Mouse (Mus musculus) CH12.LX (cell line): Measurements from ENCODE around the gene Luc7l. TPM values are rescaled to one million over a fixed set of nuclear protein-coding genes. Genes with fewer than 3 reads are reported as not detected.
"Not testable (repeated sequence)": the region's sequence is repeated elsewhere in the genome, so short reads cannot be mapped to it uniquely, and the experiment has no call there.

ENCODE experiments used
- DNase-seq: peaks from one replicate; pipeline ENCODE4 v3.0.0-alpha.2; 2013; ENCODE audit errors: extremely low read depth
- H3K27ac ChIP-seq: 2 replicates; pipeline ENCODE4 v1.5.1; 2012; ENCODE audit warnings: low read depth, mild to moderate bottlenecking, control low read depth, moderate library complexity; ENCODE audit not compliant: insufficient read depth
- H3K27me3 ChIP-seq: replicated peaks from 2 replicates; pipeline ENCODE3; 2012; ENCODE audit warnings: inconsistent platforms
- H3K36me3 ChIP-seq, 2 experiments: replicated peaks in 1 of 2; 2 replicates each; pipeline versions ENCODE3 to v1.6.1; 2012; ENCODE audit warnings: inconsistent platforms in 1 of 2, low read length in 1 of 2, mild to moderate bottlenecking in 1 of 2, mixed read lengths in 1 of 2, moderate library complexity in 1 of 2; ENCODE audit not compliant: control insufficient read depth in 1 of 2, insufficient read depth in 1 of 2
- H3K4me1 ChIP-seq, 2 experiments: 2 replicates each; pipeline ENCODE4 v1.6.1; 2012; ENCODE audit warnings: inconsistent platforms in 1 of 2, moderate library complexity in 1 of 2; ENCODE audit not compliant: insufficient read depth in 2 of 2, control insufficient read depth in 1 of 2
- H3K4me2 ChIP-seq: 2 replicates; pipeline ENCODE4 v1.6.1; 2012; ENCODE audit warnings: low read depth, mild to moderate bottlenecking, control low read depth; ENCODE audit not compliant: poor library complexity, insufficient read depth, severe bottlenecking
- H3K4me3 ChIP-seq, 3 experiments: fragments of 150-350 bp in 1 of 3; sonication (generic) in 1 of 3; replicated peaks in 1 of 3; 2 replicates each; pipeline versions ENCODE3 to v1.5.1; 2011 to 2012; ENCODE audit warnings: low read depth in 2 of 3, low read length in 2 of 3, mild to moderate bottlenecking in 2 of 3, moderate library complexity in 2 of 3, control low read depth in 1 of 3, improper control_type of control experiment in 1 of 3, inconsistent platforms in 1 of 3, mixed read lengths in 1 of 3; ENCODE audit not compliant: poor library complexity in 1 of 3
- H3K79me2 ChIP-seq: replicated peaks from 2 replicates; pipeline ENCODE4 v1.6.1; 2012; ENCODE audit warnings: mild to moderate bottlenecking, moderate library complexity; ENCODE audit not compliant: control insufficient read depth, poor library complexity, insufficient read depth, severe bottlenecking; ENCODE audit errors: extremely low read depth
- H3K9ac ChIP-seq: 2 replicates; pipeline ENCODE4 v1.6.1; 2012; ENCODE audit warnings: low read depth, mild to moderate bottlenecking, control low read depth, moderate library complexity; ENCODE audit not compliant: insufficient read depth
- H3K9me3 ChIP-seq: replicated peaks from 2 replicates; pipeline ENCODE3; 2012; ENCODE audit warnings: low read length, inconsistent platforms, mixed read lengths
- CHD2 ChIP-seq: IDR thresholded peaks from 2 replicates; pipeline ENCODE4 v1.6.1; 2011; ENCODE audit warnings: low read length, improper control_type of control experiment
- CTCF ChIP-seq, 2 experiments: IDR thresholded peaks in 1 of 2; conservative IDR thresholded peaks in 1 of 2; 2 replicates each; pipeline ENCODE4 v1.5.1; 2011 to 2012; ENCODE audit warnings: low read depth in 2 of 2, low read length in 2 of 2, improper control_type of control experiment in 1 of 2, inconsistent platforms in 1 of 2, mild to moderate bottlenecking in 1 of 2, moderate library complexity in 1 of 2
- E2F4 ChIP-seq: IDR thresholded peaks from 2 replicates; pipeline ENCODE4 v1.6.1; 2011; ENCODE audit warnings: low read depth, low read length, improper control_type of control experiment; ENCODE audit not compliant: insufficient replicate concordance
- ELF1 ChIP-seq: IDR thresholded peaks from 2 replicates; pipeline ENCODE4 v1.6.1; 2014; ENCODE audit warnings: low read depth, mild to moderate bottlenecking, inconsistent platforms, low read length, improper control_type of control experiment
- HCFC1 ChIP-seq: IDR thresholded peaks from 2 replicates; pipeline ENCODE4 v1.6.1; 2012; ENCODE audit warnings: low read depth, mild to moderate bottlenecking, inconsistent platforms, low read length, improper control_type of control experiment
- JUND ChIP-seq: conservative IDR thresholded peaks from 2 replicates; pipeline ENCODE4 v1.6.1; 2011; ENCODE audit warnings: low read depth, low read length, improper control_type of control experiment
- KAT2A ChIP-seq: IDR thresholded peaks from 2 replicates; pipeline ENCODE4 v1.6.1; 2012; ENCODE audit warnings: low read length, improper control_type of control experiment, inconsistent platforms; ENCODE audit not compliant: insufficient replicate concordance
- MEF2A ChIP-seq: IDR thresholded peaks from 2 replicates; pipeline ENCODE4 v1.6.1; 2014; ENCODE audit warnings: low read depth, mild to moderate bottlenecking, inconsistent platforms, low read length, improper control_type of control experiment, borderline replicate concordance
- MXI1 ChIP-seq: IDR thresholded peaks from 2 replicates; pipeline ENCODE4 v1.6.1; 2011; ENCODE audit warnings: mild to moderate bottlenecking, low read depth, low read length, improper control_type of control experiment
- MYC ChIP-seq: IDR thresholded peaks from 2 replicates; pipeline ENCODE4 v1.6.1; 2011; ENCODE audit warnings: low read depth, mild to moderate bottlenecking, improper control_type of control experiment, low read length
- POLR2A ChIP-seq: IDR thresholded peaks from 2 replicates; pipeline ENCODE4 v1.6.1; 2011; ENCODE audit warnings: low read depth, mild to moderate bottlenecking, improper control_type of control experiment, low read length
- POLR2AphosphoS2 ChIP-seq: IDR thresholded peaks from 2 replicates; pipeline ENCODE4 v1.6.1; 2011; ENCODE audit warnings: low read depth, low read length, improper control_type of control experiment
- RCOR1 ChIP-seq: conservative IDR thresholded peaks from 2 replicates; pipeline ENCODE4 v1.6.1; 2012; ENCODE audit warnings: low read depth, mild to moderate bottlenecking, inconsistent platforms, low read length, improper control_type of control experiment
- SMC3 ChIP-seq: IDR thresholded peaks from 2 replicates; pipeline ENCODE4 v1.6.1; 2011; ENCODE audit warnings: low read depth, low read length, improper control_type of control experiment
- TBP ChIP-seq: conservative IDR thresholded peaks from 2 replicates; pipeline ENCODE4 v1.6.1; 2011; ENCODE audit warnings: low read depth, low read length, improper control_type of control experiment
- UBTF ChIP-seq: IDR thresholded peaks from 2 replicates; pipeline ENCODE4 v1.6.1; 2012; ENCODE audit warnings: low read depth, mild to moderate bottlenecking, inconsistent platforms, low read length, improper control_type of control experiment, moderate library complexity
- USF1 ChIP-seq: IDR thresholded peaks from 2 replicates; pipeline ENCODE4 v1.6.1; 2014; ENCODE audit warnings: low read depth, mild to moderate bottlenecking, inconsistent platforms, low read length, improper control_type of control experiment
- USF2 ChIP-seq: conservative IDR thresholded peaks from 2 replicates; pipeline ENCODE4 v1.6.1; 2011; ENCODE audit warnings: low read depth, low read length, improper control_type of control experiment
- ZC3H11A ChIP-seq: IDR thresholded peaks from 2 replicates; pipeline ENCODE4 v1.6.1; 2012; ENCODE audit warnings: low read depth, mild to moderate bottlenecking, inconsistent platforms, low read length, improper control_type of control experiment
- ZNF384 ChIP-seq: IDR thresholded peaks from 2 replicates; pipeline ENCODE4 v1.6.1; 2012; ENCODE audit warnings: low read depth, low read length, improper control_type of control experiment, inconsistent platforms
- dilution Hi-C: fragments of 300-500 bp; cut with MboI; formaldehyde crosslinking; loops from 2 replicates; pipeline ENCODE4 v1.14.3; 2020; ENCODE audit warnings: low sequenced_read_pairs; ENCODE audit not compliant: extremely low pct_unique_long_range_greater_than_20kb, extremely low pct_ligation_motif_present
- in situ Hi-C: fragments of 300-500 bp; cut with MboI; formaldehyde crosslinking; loops from 3 replicates; pipeline ENCODE4 v1.14.3; 2019; ENCODE audit warnings: low sequenced_read_pairs, low pct_ligation_motif_present, low pct_unique_long_range_greater_than_20kb, mixed read lengths
- polyA plus RNA-seq: library from polyadenylated mRNA; unstranded; fragments of >175 nt; gene quantifications from 2 replicates; pipeline ENCODE4 v1.2.1, GENCODE M21; 2012; ENCODE audit warnings: low read depth; ENCODE audit not compliant: insufficient read length
- total RNA-seq, 2 experiments: library from RNA; depleted of rRNA; stranded (reverse); fragments of 300-350 nt in 1 of 2; fragments of >200 nt in 1 of 2; gene quantifications; 2 replicates each; pipeline ENCODE4 v1.2.3; 2012 to 2014

Luc7l gene
- total and polyA plus RNA-seq, 3 experiments: 46.1 to 70.2 (median 68.6) TPM

GRCm38 (mm10) chr17:26261826-26262225, 9.1 kb downstream of the Luc7l start:
- dilution Hi-C loops: no loop called here
- H3K36me3 ChIP-seq: peaks cover 68 to 87% of the 10 kb centered on the region in 2 experiments
- no peaks in the 10 kb centered on the region for H3K27me3 ChIP-seq
- TF ChIP-seq CTCF (conservative IDR thresholded peaks at IDR 0.05 in 1 of 2, IDR thresholded peaks at IDR 0.05 in 1 of 2; ENCODE audit: low read depth in 2 of 2, low read length in 2 of 2) (peak in 1 of 2 experiments; percentile 72; a peak in 2 of 4 replicates), RCOR1 (no peak)
- no peak overlapping the region for H3K4me2 ChIP-seq
- no peak overlapping the region for H3K27ac ChIP-seq
- no peaks in the 10 kb centered on the region for H3K9me3 ChIP-seq
- no peak for DNase-seq
- H3K79me2 ChIP-seq: peaks cover 49% of the 10 kb centered on the region
- H3K4me1 ChIP-seq: no peaks in the 10 kb centered on the region
- H3K4me3 ChIP-seq: no peak overlapping the region
- in situ Hi-C loops: no loop called here
- H3K9ac ChIP-seq: no peak overlapping the region

GRCm38 (mm10) chr17:26262384-26262783, 9.7 kb downstream of the Luc7l start:
- Histone ChIP-seq H3K4me1 (no peaks in the 10 kb centered on the region), H3K4me2 (no peak overlapping the region), H3K27ac (no peak overlapping the region), H3K4me3 (no peak overlapping the region), H3K79me2 (peaks cover 45% of the 10 kb centered on the region), H3K36me3 (peaks cover 69 to 87% of the 10 kb centered on the region in 2 experiments), H3K9me3 (no peaks in the 10 kb centered on the region), H3K27me3 (no peaks in the 10 kb centered on the region), H3K9ac (no peak overlapping the region)
- dilution Hi-C loops: no loop called here
- DNase-seq: no peak
- in situ Hi-C loops: no loop called here
- TF ChIP-seq TBP (no peak), UBTF (no peak), POLR2A (no peak), MEF2A (no peak), SMC3 (no peak), JUND (no peak), ZC3H11A (no peak), E2F4 (no peak), POLR2AphosphoS2 (no peak)

GRCm38 (mm10) chr17:26268851-26269250, 16.2 kb downstream of the Luc7l start:
- in situ Hi-C loops (no loop called here), dilution Hi-C loops (no loop called here)
- H3K36me3 ChIP-seq: peaks cover 69 to 79% of the 10 kb centered on the region in 2 experiments

DNA sequence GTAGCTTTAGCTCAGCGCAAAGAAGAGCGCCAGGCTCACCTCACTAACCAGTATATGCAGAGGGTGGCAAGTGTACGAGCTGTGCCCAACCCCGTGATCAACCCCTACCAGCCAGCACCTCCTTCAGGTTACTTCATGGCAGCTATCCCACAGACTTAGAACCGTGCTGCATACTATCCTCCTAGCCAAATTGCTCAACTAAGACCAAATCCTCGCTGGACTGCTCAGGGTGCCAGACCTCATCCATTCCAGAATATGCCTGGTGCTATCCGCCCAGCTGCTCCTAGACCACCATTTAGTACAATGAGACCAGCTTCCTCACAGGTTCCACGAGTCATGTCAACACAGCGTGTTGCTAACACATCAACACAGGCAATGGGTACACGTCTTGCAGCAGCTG, 16.9 kb downstream of the Luc7l start:
- Histone ChIP-seq H3K36me3 (peaks cover 61 to 74% of the 10 kb centered on the region in 2 experiments), H3K79me2 (peaks cover 20% of the 10 kb centered on the region; the same call in 1 of the 2 replicates)
- dilution Hi-C loops, H3K9me3 ChIP-seq, DNase-seq, in situ Hi-C loops, H3K4me3 ChIP-seq, H3K4me1 ChIP-seq, H3K27me3 ChIP-seq, H3K27ac ChIP-seq, H3K9ac ChIP-seq, H3K4me2 ChIP-seq: not testable (repeated sequence)

More at GRCm38 (mm10) chr17:26268851-26269250, 16.2 kb downstream of the Luc7l start:
- Histone ChIP-seq H3K4me1 (no peaks in the 10 kb centered on the region), H3K9ac (no peak overlapping the region), H3K27ac (no peak overlapping the region), H3K79me2 (peaks cover 26% of the 10 kb centered on the region; the same call in 1 of the 2 replicates), H3K4me2 (no peak overlapping the region), H3K27me3 (no peaks in the 10 kb centered on the region), H3K9me3 (no peaks in the 10 kb centered on the region), H3K4me3 (no peak overlapping the region)
- no peak for TF ChIP-seq HCFC1
- 0 out of 2 replicates have a peak, but pooled peaks have one; percentile 21 for TF ChIP-seq ZNF384
- no peak for TF ChIP-seq MXI1
- TF ChIP-seq ELF1: no peak
- TF ChIP-seq JUND: no peak
- TF ChIP-seq POLR2A: no peak
- TF ChIP-seq USF2: no peak
- no peak for TF ChIP-seq SMC3
- TF ChIP-seq USF1: no peak
- TF ChIP-seq CHD2: no peak
- TF ChIP-seq CTCF (conservative IDR thresholded peaks at IDR 0.05 in 1 of 2, IDR thresholded peaks at IDR 0.05 in 1 of 2; ENCODE audit: low read depth in 2 of 2, low read length in 2 of 2): peak in 1 of 2 experiments; percentile 39; a peak in 2 of 4 replicates
- no peak for TF ChIP-seq MYC
- TF ChIP-seq KAT2A: no peak
- DNase-seq: no peak
